Mouse (Mus musculus) E14TG2a.4 (cell line): ENCODE results near the gene Ergic1.

Experiments used
- H3K27me3 ChIP-seq: 2 replicates; pipeline ENCODE4 v1.6.1; 2014; ENCODE audit warnings: low read length, control low read depth; ENCODE audit not compliant: insufficient read depth
- H3K36me3 ChIP-seq: 2 replicates; pipeline ENCODE4 v1.6.1; 2014; ENCODE audit warnings: low read length, control low read depth; ENCODE audit not compliant: insufficient read depth
- H3K4me1 ChIP-seq: replicated peaks from 2 replicates; pipeline ENCODE4 v1.6.1; 2014; ENCODE audit warnings: low read depth, low read length, control low read depth
- H3K4me3 ChIP-seq: replicated peaks from 2 replicates; pipeline ENCODE4 v1.5.1; 2014; ENCODE audit warnings: mild to moderate bottlenecking, low read length
- H3K9me3 ChIP-seq: 2 replicates; pipeline ENCODE4 v1.6.1; 2014; ENCODE audit warnings: low read length, control low read depth
- CTCF ChIP-seq: conservative IDR thresholded peaks from 2 replicates; pipeline ENCODE4 v1.5.1; 2014; ENCODE audit warnings: low read length
- NANOG ChIP-seq: IDR thresholded peaks from 2 replicates; pipeline ENCODE4 v1.6.1; 2014; ENCODE audit warnings: borderline replicate concordance, low read length, mixed read lengths
- POU5F1 ChIP-seq: IDR thresholded peaks from 2 replicates; pipeline ENCODE4 v1.6.1; 2014; ENCODE audit warnings: low read length, borderline replicate concordance

Gene Ergic1

GRCm38 (mm10) chr17:26533871-26534372 is 27.4 kb upstream of the Ergic1 start:
- H3K36me3 ChIP-seq: no peaks in the 10 kb centered on the region
- H3K4me3 ChIP-seq: no peak overlapping the region
- no peak for TF ChIP-seq POU5F1
- peaks cover 42% of the 10 kb centered on the region for H3K4me1 ChIP-seq
- H3K9me3 ChIP-seq: no peaks in the 10 kb centered on the region
- H3K27me3 ChIP-seq: peaks cover 18% of the 10 kb centered on the region

- Histone ChIP-seq H3K9me3 (no peaks in the 10 kb centered on the region), H3K36me3 (no peaks in the 10 kb centered on the region), H3K27me3 (peaks cover 18% of the 10 kb centered on the region), H3K4me1 (peaks cover 42% of the 10 kb centered on the region), H3K4me3 (no peak overlapping the region)
- TF ChIP-seq CTCF (no peak), POU5F1 (no peak), NANOG (no peak)
These were observed 26.6 kb upstream of the Ergic1 start for GRCm38 (mm10) chr17:26534695-26535094.

- Histone ChIP-seq H3K27me3 (peaks cover 16% of the 10 kb centered on the region), H3K4me1 (peaks cover 43% of the 10 kb centered on the region), H3K9me3 (no peaks in the 10 kb centered on the region), H3K4me3 (no peak overlapping the region), H3K36me3 (no peaks in the 10 kb centered on the region)
- no peak for TF ChIP-seq POU5F1
- TF ChIP-seq CTCF: no peak
- no peak for TF ChIP-seq NANOG
These were observed 25.8 kb upstream of the Ergic1 start for GRCm38 (mm10) chr17:26535251-26536136.

GRCm38 (mm10) chr17:26537722-26538471 is 23.4 kb upstream of the Ergic1 start:
- no peak overlapping the region for H3K4me3 ChIP-seq

GRCm38 (mm10) chr17:26540083-26540482 is 21.2 kb upstream of the Ergic1 start:
- no peaks in the 10 kb centered on the region for H3K9me3 ChIP-seq
- H3K36me3 ChIP-seq: no peaks in the 10 kb centered on the region
- TF ChIP-seq NANOG (no peak), CTCF (no peak), POU5F1 (no peak)
- H3K4me3 ChIP-seq: no peak overlapping the region
- H3K4me1 ChIP-seq: peaks cover 65% of the 10 kb centered on the region
- peaks cover 6% of the 10 kb centered on the region; the same call in 1 of the 2 replicates for H3K27me3 ChIP-seq

More at GRCm38 (mm10) chr17:26537722-26538471, 23.4 kb upstream of the Ergic1 start:
- Histone ChIP-seq H3K27me3 (peaks cover 12% of the 10 kb centered on the region), H3K4me1 (peaks cover 57% of the 10 kb centered on the region), H3K36me3 (no peaks in the 10 kb centered on the region), H3K9me3 (no peaks in the 10 kb centered on the region)
- TF ChIP-seq CTCF (no peak), POU5F1 (0 out of 2 replicates have a peak, but pooled peaks have one; percentile 12)

GRCm38 (mm10) chr17:26544319-26544963 is 16.8 kb upstream of the Ergic1 start:
- TF ChIP-seq POU5F1 (no peak), CTCF (no peak), NANOG (no peak)
- Histone ChIP-seq H3K27me3 (no peaks in the 10 kb centered on the region), H3K4me3 (no peak overlapping the region), H3K9me3 (no peaks in the 10 kb centered on the region), H3K36me3 (no peaks in the 10 kb centered on the region), H3K4me1 (peaks cover 74% of the 10 kb centered on the region)

GRCm38 (mm10) chr17:26547771-26548170 is 13.5 kb upstream of the Ergic1 start:
- Histone ChIP-seq H3K4me3 (peak overlapping the region; percentile 44), H3K9me3 (no peaks in the 10 kb centered on the region), H3K27me3 (no peaks in the 10 kb centered on the region), H3K4me1 (peaks cover 81% of the 10 kb centered on the region), H3K36me3 (no peaks in the 10 kb centered on the region)
- TF ChIP-seq NANOG (peak; percentile 64; the same call in 1 of the 2 replicates), CTCF (no peak), POU5F1 (no peak)

- Histone ChIP-seq H3K9me3 (no peaks in the 10 kb centered on the region), H3K27me3 (no peaks in the 10 kb centered on the region), H3K4me3 (peak overlapping the region; percentile 66), H3K4me1 (peaks cover 79% of the 10 kb centered on the region), H3K36me3 (no peaks in the 10 kb centered on the region)
- TF ChIP-seq CTCF (no peak), POU5F1 (no peak), NANOG (no peak)
These were observed 12.7 kb upstream of the Ergic1 start for GRCm38 (mm10) chr17:26548566-26548965.
